Mouse (Mus musculus) heart, postnatal 0 days (tissue): ENCODE results near the gene Wdr45.

Experiments used
- CTCF ChIP-seq: IDR thresholded peaks from 2 replicates; pipeline ENCODE4 v1.5.1; 2016; ENCODE audit warnings: antibody characterized with exemption, control low read depth, low read depth
- EP300 ChIP-seq: IDR thresholded peaks from 2 replicates; pipeline ENCODE4 v1.6.1; 2016; ENCODE audit warnings: antibody characterized with exemption, low read depth

DNA sequence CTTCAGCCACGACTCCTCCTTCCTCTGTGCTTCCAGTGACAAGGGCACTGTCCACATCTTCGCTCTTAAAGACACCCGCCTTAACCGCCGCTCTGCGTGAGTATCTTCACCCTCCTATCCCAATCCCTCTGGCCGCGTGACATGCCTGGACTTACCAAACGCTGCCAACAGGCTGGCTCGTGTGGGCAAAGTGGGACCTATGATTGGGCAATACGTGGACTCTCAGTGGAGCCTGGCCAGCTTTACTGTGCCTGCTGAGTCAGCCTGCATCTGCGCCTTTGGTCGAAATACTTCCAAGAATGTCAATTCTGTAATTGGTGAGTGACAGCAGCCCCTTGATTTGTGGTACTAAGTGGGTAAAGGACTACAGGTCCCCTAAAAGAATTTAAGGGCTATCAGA lies 13.0 kb downstream of the Wdr45 start:
- TF ChIP-seq CTCF (no peak), EP300 (no peak)
